Mouse (Mus musculus) heart, postnatal 10 days (tissue): ENCODE measurements around the gene Setd1b. TPM values are rescaled to one million over a fixed set of nuclear protein-coding genes. Genes with fewer than 3 reads are reported as not detected.

Source experiments
- DNase-seq, 2 experiments: peaks; one replicate each; pipeline ENCODE4 v3.0.0; 2021
- intact Hi-C: fragments of 180-260 bp; cut with DNase I; formaldehyde crosslinking; loops from one replicate; pipeline ENCODE4 v1.15.1; 2025
- total RNA-seq, 2 experiments: library from RNA; stranded (reverse); gene quantifications; 2 replicates each; pipeline ENCODE4 v1.2.3; 2021

Gene Setd1b
- total RNA-seq, 2 experiments from 2014 or later, result 19.6 to 22.1 TPM

DNA sequence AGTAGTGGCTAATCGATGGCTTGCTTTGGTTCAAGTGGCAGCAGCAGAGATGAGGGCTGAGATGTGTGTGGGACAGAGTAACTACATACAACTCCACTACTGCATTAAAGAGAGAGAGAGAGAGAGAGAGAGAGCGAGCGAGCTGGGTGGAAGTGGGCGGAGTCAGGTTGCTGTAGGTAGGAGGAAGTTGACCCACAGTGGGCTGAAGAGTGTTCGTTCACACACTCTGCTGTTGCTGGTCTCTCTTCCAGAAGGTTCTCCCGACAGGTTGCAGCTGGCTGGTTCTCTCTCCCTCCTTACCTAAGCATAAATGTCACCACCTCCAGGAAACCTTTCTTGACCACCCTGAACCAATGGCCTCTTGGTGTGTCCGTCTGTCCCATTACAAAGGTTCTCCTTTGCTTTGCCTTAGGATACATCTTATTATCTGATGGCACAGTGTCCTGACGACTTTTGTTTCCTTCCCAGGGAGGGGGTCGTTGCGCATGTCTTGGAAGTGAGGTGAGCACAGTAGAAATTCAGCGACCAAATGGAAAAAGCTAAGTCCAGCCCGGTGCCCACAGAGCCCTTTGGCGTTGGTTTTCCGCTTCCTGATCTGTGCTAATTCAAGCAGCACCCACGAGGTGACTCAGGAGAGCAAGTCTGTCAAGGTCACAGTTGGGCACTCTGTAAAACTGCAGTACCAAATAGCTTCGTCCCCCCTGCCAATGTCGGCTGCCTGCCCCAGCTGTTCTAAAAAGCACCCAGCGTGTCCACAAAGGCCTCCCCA is 16.2 kb upstream of the Setd1b start:
- DNase-seq, result peak; percentile 43 to 60
- intact Hi-C loops, result no loop called here

DNA sequence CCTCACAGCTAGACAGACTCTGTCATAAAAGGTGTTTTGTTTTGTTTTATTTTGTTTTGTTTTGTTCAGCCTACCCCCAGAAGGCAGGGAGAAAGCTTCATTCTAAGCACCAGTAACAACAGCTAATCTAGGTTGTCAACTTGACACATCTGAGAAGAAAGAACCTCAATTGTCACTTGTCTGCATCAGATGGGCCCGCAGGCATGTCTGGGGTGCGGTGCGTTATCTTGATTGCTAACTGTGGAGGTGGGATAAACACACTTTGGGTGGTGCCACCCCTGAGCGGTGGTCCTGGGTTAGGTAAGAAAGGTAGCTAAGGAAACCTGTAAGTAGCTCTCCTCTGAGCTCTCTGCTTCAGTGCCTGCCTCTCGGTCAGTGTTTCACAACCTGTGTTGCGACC is 15.0 kb upstream of the Setd1b start:
- no peak for DNase-seq
- intact Hi-C loops, result no loop called here

DNA sequence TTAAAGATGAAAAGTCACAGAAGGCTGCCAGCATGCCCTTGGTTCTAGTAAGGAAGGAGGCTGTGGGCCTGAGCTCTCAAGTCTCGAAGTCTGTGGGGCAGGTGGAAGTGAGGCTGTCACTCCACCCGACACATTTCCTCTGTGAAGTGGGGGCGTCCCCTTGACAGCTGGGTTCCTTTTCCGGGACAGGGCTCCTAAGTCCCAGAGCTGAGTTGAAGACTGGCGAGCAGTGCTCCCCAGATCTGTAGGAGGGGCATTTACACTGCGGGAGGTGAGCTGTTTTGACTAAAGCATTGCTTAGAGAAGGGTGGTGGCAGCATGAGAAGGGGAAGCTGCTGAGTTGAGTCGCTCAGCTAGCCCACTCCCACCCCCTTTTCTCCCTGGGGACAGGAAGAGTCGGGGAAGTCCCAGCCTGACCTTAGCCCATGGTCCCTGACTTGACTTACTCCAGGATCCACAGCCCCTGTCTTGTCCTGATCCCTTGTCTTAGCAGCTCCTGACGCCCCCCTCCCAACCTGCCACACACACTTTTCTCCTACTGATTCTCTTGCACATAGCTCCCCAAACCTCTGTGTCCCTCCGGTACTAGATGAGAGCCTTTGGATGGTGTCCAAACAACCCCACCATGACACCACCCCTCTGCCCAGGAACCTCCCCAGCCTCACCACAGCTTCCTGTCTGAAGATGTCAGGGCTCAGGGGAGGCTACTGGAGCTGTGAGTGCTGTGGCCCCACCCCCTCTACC is 13.4 kb upstream of the Setd1b start:
- DNase-seq, result no peak
- intact Hi-C loops, result no loop called here

DNA sequence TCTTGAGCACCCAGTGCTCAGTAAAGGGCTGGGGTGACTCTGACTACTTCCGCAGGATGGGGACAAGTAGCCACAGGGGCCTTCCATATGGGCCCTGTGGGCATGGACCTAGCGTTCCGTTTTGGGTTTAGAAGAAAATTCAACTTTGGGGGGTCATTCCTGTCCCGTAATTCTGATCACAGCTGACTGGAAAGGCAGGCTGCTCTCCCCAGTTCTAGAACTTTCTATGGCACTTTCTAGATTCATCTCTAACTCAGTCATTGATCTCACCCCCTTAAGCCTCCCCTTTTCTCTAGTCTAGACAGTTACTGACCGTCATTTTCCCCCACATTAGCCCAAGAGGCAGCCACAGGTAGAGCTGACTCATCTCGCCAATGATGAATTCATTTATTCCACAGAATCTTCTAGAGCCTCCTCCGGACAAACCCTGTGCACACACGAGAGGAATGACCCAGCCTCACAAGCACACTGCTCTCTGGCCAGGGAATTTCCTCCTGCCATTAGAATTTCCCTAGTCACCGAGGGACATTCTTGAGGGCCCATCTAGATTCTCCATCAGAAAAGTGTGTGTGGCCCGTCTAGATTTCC is 12.7 kb upstream of the Setd1b start:
- no peak for DNase-seq
- intact Hi-C loops, result no loop called here

DNA sequence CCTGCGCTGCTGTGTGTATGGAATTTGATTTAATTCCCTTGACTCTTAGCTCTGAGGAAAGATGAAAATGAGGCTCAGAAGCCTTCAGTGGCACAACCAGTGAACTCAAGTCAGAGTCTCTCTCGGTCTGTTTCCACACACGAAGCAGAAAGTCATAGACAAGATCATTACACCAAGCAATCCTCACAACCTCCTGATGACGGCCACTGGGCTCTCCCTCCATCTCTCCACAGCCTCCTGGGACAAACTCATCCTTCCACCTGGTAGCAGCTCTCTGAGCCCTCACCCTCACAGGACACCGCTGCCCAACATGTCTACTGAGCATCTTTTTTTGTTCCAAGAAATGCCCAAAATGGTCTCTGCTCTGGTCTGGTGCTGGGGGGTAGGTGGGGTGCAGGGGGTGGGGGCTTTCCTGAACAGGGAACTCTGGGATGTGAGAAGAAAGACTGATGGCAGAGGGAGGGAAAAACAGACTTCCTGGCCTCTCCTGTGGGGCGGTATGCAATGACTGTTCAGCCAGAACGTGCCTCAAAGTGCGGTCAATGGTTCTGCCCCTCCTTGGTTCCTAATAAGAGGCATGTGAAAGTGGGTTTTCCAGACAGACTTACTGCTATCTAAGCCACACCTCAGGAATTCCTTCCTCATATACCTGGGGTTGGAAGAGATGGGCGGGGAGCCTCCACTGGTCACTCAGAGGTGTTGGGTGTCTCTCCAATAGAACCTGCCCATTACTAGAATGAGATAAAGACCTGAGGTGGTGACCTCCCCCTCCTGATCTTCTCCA is 11.8 kb upstream of the Setd1b start:
- no peak for DNase-seq
- intact Hi-C loops, result no loop called here

- no peak for DNase-seq
- intact Hi-C loops, result no loop called here
Observed at GRCm38 (mm10) chr5:123130814-123131148, 11.2 kb upstream of the Setd1b start.

DNA sequence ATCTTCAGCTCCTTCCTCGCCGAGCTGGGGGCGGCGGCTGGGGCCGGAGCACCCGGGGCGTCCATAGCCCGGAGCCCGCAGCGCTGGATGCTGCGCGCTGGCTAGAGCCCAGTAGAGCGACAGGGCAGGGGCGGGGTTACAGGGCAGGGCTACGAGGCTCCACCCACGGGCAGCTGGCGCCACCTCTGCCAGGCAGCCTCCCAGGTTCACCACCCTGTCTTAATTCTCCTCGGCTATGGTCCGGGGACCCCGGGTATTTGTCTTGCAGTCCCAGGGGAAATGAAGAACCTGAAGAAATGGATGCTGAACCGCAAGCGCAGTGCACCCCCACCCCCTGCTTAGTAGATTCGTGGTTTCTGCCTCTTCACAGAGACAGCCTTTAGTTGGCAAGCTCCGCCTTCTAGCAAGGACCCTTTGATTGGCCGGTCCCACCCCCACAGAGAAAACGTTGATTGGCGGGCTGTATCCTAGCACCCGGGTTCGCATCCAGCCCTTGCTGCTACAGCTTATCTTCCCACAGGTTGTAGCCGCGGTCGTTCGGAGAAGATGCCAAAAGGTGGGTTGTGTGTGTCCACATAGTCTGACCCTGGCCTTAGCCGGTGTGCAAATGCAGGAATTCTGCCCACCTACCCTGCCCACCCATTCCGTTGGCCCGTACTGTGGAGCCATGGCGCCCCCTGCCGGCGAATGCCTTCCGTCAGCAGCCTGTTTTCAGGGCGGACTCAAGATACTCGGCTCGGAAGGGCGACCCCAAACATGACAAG is 9.5 kb upstream of the Setd1b start, which contains the start of gene Rhof:
TSS of gene Rhof (minus strand) at position 385 of the 764 bp plus-strand sequence.
- intact Hi-C loops, result loop anchor here (1.0 to 2.0 kb wide), 5 partner anchors 14 to 68 kb away; no protein-coding TSS in a partner anchor
- peak; percentile 86 to 91 for DNase-seq

DNA sequence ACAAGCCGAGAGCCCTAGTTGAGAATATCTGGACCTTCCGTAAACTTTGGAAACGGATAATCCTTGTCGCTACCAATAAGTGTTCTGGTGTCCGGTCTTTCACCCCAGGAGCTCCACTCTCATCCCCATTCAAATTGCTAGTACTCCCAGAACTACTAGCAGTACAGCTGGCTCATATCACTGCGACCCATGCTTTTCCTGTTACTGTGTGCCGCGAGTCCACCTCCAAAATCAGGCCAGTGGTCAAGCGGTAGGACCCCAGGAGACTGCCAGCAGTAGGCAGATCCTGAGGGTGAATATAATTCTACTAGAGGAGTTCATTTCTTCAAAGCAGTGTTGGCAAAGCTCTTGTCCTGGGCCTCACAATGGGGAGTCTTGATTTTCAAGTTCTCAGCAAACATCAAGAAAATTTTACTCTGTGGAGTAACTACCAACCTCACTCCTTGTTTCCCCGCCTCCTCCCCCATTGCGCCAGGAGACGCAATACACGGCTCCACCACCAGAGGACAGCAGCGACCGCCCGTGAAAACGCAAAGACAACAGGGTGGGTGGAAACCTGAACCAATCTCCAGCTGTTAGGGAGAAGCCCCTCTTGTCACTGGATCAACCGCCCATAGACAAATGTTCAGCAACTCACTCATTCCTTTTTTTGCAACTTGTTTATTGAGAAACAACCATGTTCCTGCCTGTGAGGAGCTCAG is 8.8 kb upstream of the Setd1b start:
- peak; percentile 94 to 97 for DNase-seq
- intact Hi-C loops, result loop anchor here (1.0 to 2.0 kb wide), 5 partner anchors 14 to 69 kb away; no protein-coding TSS in a partner anchor

GRCm38 (mm10) chr5:123133784-123134143 is 8.2 kb upstream of the Setd1b start:
- no peak for DNase-seq
- intact Hi-C loops, result loop anchor here (1.0 to 2.0 kb wide), 6 partner anchors 10 to 69 kb away; no protein-coding TSS in a partner anchor

GRCm38 (mm10) chr5:123134186-123134874 is 7.7 kb upstream of the Setd1b start:
- intact Hi-C loops, result loop anchor here (1.0 kb wide), 1 partner anchor 9 kb away; no protein-coding TSS in a partner anchor
- peak; percentile 92 for DNase-seq

DNA sequence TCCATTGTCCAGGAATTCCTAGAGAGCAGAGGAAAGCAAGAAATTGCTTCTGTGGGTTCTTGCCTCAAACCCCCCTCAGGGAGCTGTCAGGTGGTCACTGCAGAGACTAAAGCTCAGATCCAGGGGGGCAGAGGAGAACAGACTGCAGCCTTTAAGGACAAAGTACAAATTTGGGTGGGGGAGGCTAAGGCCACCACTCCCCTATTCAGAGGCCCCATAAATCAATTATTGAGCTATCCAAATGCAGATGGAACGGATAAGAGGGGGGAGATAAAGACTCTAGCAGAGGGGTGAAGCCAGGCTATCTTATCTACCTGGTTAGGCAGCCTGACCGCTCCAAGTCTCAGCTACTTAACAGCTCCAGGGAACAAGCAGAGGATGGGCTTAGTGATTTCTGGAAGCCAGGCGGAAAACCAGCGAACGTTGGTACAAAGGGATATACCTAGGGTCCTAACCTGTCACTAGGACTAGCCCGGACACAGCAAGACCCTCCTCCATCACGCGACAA is 7.1 kb upstream of the Setd1b start:
- intact Hi-C loops, result loop anchor here (1.0 kb wide), 1 partner anchor 8 kb away; no protein-coding TSS in a partner anchor
- no peak for DNase-seq

DNA sequence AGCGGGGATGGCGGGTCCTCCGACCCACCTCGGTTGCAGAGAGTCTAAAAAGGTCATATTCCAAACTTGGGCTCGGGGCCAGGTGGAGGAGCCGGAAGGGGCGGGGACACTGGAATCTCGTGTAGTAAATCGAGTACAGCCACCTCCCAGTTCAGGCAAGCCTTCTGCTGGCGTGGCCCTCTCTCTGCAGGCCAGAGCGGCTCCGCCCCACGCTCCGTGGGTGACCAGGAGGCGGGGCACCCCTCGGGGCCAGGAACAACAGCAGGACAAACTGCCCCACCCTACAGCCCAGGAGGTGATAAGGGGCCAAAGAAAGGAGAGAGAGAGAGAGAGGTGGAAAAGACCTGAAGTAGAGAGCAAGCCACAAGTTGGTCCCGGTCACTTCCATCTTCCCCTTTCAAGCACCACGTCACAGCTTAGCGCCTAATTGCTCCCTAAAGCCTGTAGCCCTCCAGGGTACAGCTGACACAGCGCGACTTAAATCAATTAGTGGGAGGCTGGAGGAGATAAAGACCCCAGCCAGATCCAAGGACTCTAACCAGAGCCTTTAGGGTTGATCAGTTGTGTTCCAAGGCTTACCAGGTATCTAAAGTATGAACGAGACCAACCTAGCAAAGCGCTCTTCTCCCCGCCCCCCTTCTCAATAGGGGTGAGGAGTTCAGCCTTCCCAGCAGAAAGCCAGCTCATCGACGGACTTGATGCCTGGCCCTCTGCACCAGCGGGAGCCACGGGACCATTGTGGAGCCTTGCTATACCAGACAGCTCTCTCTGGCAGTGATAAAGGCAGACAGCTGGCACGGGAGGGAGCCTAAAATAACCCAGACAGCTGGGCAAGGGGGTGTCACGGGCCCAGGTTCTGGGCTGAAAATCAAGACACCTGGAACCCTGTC is 6.3 kb upstream of the Setd1b start:
- peak; percentile 95 to 96 for DNase-seq
- intact Hi-C loops, result no loop called here

- intact Hi-C loops, result no loop called here
- peak; percentile 96 for DNase-seq
Observed at GRCm38 (mm10) chr5:123136361-123137043, 5.5 kb upstream of the Setd1b start.

- peak; percentile 93 for DNase-seq
- intact Hi-C loops, result no loop called here
Observed at GRCm38 (mm10) chr5:123137044-123137909, 4.7 kb upstream of the Setd1b start.

- intact Hi-C loops, result no loop called here
- DNase-seq, result no peak
Observed at GRCm38 (mm10) chr5:123137910-123138229, 4.1 kb upstream of the Setd1b start.
